Mouse (Mus musculus) gonadal fat pad, adult 2 months (tissue): Measurements from ENCODE around the gene Olfr441. TPM values are rescaled to one million over a fixed set of nuclear protein-coding genes. Genes with fewer than 3 reads are reported as not detected.
"Not testable (repeated sequence)": the region's sequence is repeated elsewhere in the genome, so short reads cannot be mapped to it uniquely, and the experiment has no call there.

Experiments
- DNase-seq: peaks from one replicate; pipeline ENCODE4 v3.0.0-alpha.2; 2012; ENCODE audit warnings: low read depth
- polyA plus RNA-seq: library from polyadenylated mRNA; depleted of rRNA; stranded (reverse); fragments of >200 nt; gene quantifications from 2 replicates; pipeline ENCODE4 v1.2.3, GENCODE M21; 2012; rRNA removed

Gene Olfr441
- not detected in 2 replicates for polyA plus RNA-seq

- not testable (repeated sequence) for DNase-seq
These were observed at the start of gene Olfr441 for GRCm38 (mm10) chr6:43106069-43106468. Gene Olfr441 (plus strand): TSS chr6:43106369.

GRCm38 (mm10) chr6:43078750-43079149 lies 27.4 kb upstream of the Olfr441 start:
- no peak for DNase-seq

- not testable (repeated sequence) for DNase-seq
These were observed 24.8 kb upstream of the Olfr441 start for GRCm38 (mm10) chr6:43081405-43081804.

- DNase-seq = not testable (repeated sequence)
These were observed 40.1 kb downstream of the Olfr441 start, which contains the start of gene Olfr237-ps1 for GRCm38 (mm10) chr6:43146267-43146666. Gene Olfr237-ps1 (plus strand): TSS chr6:43146567.

- DNase-seq = no peak
These were observed 53.3 kb downstream of the Olfr441 start for GRCm38 (mm10) chr6:43159502-43159901.

GRCm38 (mm10) chr6:43162982-43163381 lies 56.8 kb downstream of the Olfr441 start, which contains the start of gene Olfr437:
Gene Olfr437 (plus strand): TSS chr6:43163282.
- DNase-seq = no peak

- no peak for DNase-seq
These were observed 61.1 kb downstream of the Olfr441 start for GRCm38 (mm10) chr6:43167246-43167645.

Other genes starting within 250 kb of the Olfr441 start
- not detected in 2 replicates for gene Olfr448, start 215.9 kb upstream of the Olfr441 start, polyA plus RNA-seq
- not detected in 2 replicates for gene Olfr447, start 197.5 kb upstream of the Olfr441 start, polyA plus RNA-seq
- gene Olfr446, start 185.0 kb upstream of the Olfr441 start, polyA plus RNA-seq = not detected in 2 replicates
- not detected in 2 replicates for gene Olfr444, start 157.3 kb upstream of the Olfr441 start, polyA plus RNA-seq
- not detected in 2 replicates for gene Olfr237-ps1, start 40.2 kb downstream of the Olfr441 start, polyA plus RNA-seq
- not detected in 2 replicates for gene Olfr437, start 56.9 kb downstream of the Olfr441 start, polyA plus RNA-seq
- gene Olfr13, start 65.8 kb downstream of the Olfr441 start, polyA plus RNA-seq = not detected in 2 replicates
- not detected in 2 replicates for gene Olfr435, start 90.8 kb downstream of the Olfr441 start, polyA plus RNA-seq
- not detected in 2 replicates for gene Olfr434, start 106.7 kb downstream of the Olfr441 start, polyA plus RNA-seq
- gene Olfr47, start 125.2 kb downstream of the Olfr441 start, polyA plus RNA-seq = not detected in 2 replicates
- gene Arhgef5, start 159.2 kb downstream of the Olfr441 start, polyA plus RNA-seq = 31.2 and 36.5 TPM in 2 replicates
- not detected in 2 replicates for gene Nobox, start 203.2 kb downstream of the Olfr441 start, polyA plus RNA-seq